Mouse (Mus musculus) spleen, postnatal 14 days (tissue): ENCODE results near the gene Vmn2r73.
"Not testable (repeated sequence)": the region's sequence is repeated elsewhere in the genome, so short reads cannot be mapped to it uniquely, and the experiment has no call there.

Source experiments
- DNase-seq, 2 experiments: peaks; one replicate each; pipeline ENCODE4 v3.0.0; 2021 to 2022; ENCODE audit warnings: low spot score in 2 of 2

Gene Vmn2r73

GRCm38 (mm10) chr7:85876166-85876565 is at the start of gene Vmn2r73:
Vmn2r73 (minus strand) TSS chr7:85876266.
- DNase-seq: no peak

DNA sequence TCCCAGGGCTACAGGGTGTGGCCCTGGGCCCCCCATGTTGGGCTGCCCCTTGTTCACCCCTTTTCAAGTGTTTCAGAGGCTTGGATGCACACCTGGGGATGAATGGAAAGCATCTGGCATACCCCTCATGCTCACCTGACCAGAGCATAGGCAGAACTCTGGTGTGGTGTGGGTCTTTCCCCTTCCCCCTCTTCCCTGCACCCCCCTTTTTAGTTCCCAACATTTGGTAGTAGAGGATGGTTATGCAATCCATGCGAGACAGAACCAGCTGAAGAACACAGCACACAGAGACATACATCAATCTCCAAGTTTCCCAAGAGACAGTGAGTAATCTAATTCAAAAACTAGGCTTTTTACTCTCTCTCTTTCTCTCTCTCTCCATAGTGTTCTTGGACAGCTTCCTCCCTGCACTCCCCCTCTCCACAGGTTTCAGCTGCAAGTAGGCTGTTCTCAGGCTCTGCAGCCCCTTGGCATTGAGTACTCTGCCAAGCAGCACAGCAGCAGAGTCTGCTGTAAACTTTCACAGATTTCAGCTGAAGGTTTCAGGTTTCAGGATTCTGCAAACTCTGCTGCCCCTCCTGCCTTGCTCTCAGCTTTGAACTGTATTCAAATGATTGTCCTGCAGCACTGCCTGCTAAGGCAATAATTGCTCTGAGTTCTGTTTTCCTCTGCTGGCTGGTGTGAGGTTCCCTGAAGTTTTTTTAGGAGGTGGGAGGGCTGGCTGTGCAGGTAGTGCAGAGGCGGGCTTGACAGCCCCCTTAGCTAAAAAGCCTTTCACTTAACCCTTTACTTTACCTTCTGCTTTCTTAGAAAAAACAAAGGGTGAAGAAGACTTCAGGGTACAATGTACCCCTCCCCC is 35.7 kb downstream of the Vmn2r73 start:
- no peak for DNase-seq

GRCm38 (mm10) chr7:85818092-85818491 is 58.0 kb downstream of the Vmn2r73 start:
- DNase-seq: not testable (repeated sequence)
